Mouse (Mus musculus) bone marrow macrophage, adult 2 months (primary cell): Measurements from ENCODE around the gene Sulf2. TPM values are rescaled to one million over a fixed set of nuclear protein-coding genes. Genes with fewer than 3 reads are reported as not detected.

Experiments used
- H3K27ac ChIP-seq: 2 replicates; pipeline ENCODE4 v1.5.1; 2012; ENCODE audit warnings: low read depth, low read length; ENCODE audit not compliant: insufficient read depth
- H3K4me1 ChIP-seq: 2 replicates; pipeline ENCODE4 v1.6.1; 2012; ENCODE audit warnings: low read length; ENCODE audit not compliant: control insufficient read depth, insufficient read depth
- H3K4me3 ChIP-seq: 2 replicates; pipeline ENCODE4 v1.5.1; 2012; ENCODE audit warnings: mild to moderate bottlenecking, low read length, moderate library complexity; ENCODE audit not compliant: insufficient read depth
- CTCF ChIP-seq: IDR thresholded peaks from 2 replicates; pipeline ENCODE4 v1.5.1; 2012; ENCODE audit warnings: low read depth, mild to moderate bottlenecking, low read length, moderate library complexity
- POLR2A ChIP-seq: IDR thresholded peaks from 2 replicates; pipeline ENCODE4 v1.6.1; 2012; ENCODE audit warnings: mild to moderate bottlenecking, low read depth, low read length, borderline replicate concordance
- polyA plus RNA-seq: library from polyadenylated mRNA; stranded (reverse); fragments of >200 nt; gene quantifications from 2 replicates; pipeline ENCODE4 v1.2.4, GENCODE M21; 2012; ENCODE audit not compliant: missing spikeins, insufficient read depth, insufficient read length

Gene Sulf2
- polyA plus RNA-seq, 1 experiment: 77.0 TPM

- Histone ChIP-seq H3K27ac (no peak overlapping the region), H3K4me1 (peaks cover 28% of the 10 kb centered on the region)
- no peak for TF ChIP-seq CTCF
- no peak for TF ChIP-seq POLR2A
These were observed 30.4 kb downstream of the Sulf2 start for GRCm38 (mm10) chr2:166125033-166125432.

GRCm38 (mm10) chr2:166122781-166123180, 32.7 kb downstream of the Sulf2 start:
- H3K27ac ChIP-seq: no peak overlapping the region
- H3K4me1 ChIP-seq: peaks cover 24% of the 10 kb centered on the region
- no peak overlapping the region for H3K4me3 ChIP-seq
- TF ChIP-seq POLR2A: no peak
- TF ChIP-seq CTCF: no peak

More at GRCm38 (mm10) chr2:166125033-166125432, 30.4 kb downstream of the Sulf2 start:
- no peak overlapping the region for H3K4me3 ChIP-seq

- TF ChIP-seq POLR2A: no peak
- no peak for TF ChIP-seq CTCF
- Histone ChIP-seq H3K4me1 (peaks cover 16% of the 10 kb centered on the region), H3K27ac (no peak overlapping the region), H3K4me3 (no peak overlapping the region)
These were observed 33.6 kb downstream of the Sulf2 start for GRCm38 (mm10) chr2:166121681-166122355.

- TF ChIP-seq POLR2A (no peak), CTCF (no peak)
- Histone ChIP-seq H3K27ac (no peak overlapping the region), H3K4me3 (no peak overlapping the region), H3K4me1 (peaks cover 12% of the 10 kb centered on the region)
These were observed 35.5 kb downstream of the Sulf2 start for GRCm38 (mm10) chr2:166119992-166120391.

GRCm38 (mm10) chr2:166116704-166117103, 38.8 kb downstream of the Sulf2 start:
- Histone ChIP-seq H3K4me1 (peaks cover 12% of the 10 kb centered on the region), H3K4me3 (no peak overlapping the region), H3K27ac (no peak overlapping the region)
- TF ChIP-seq CTCF: no peak
- TF ChIP-seq POLR2A: no peak

GRCm38 (mm10) chr2:166116278-166116608, 39.2 kb downstream of the Sulf2 start:
- Histone ChIP-seq H3K4me3 (no peak overlapping the region), H3K4me1 (peaks cover 12% of the 10 kb centered on the region), H3K27ac (no peak overlapping the region)
- TF ChIP-seq POLR2A: no peak
- no peak for TF ChIP-seq CTCF

GRCm38 (mm10) chr2:166115571-166116277, 39.7 kb downstream of the Sulf2 start:
- no peak for TF ChIP-seq POLR2A
- no peak for TF ChIP-seq CTCF
- Histone ChIP-seq H3K4me1 (peaks cover 12% of the 10 kb centered on the region), H3K27ac (no peak overlapping the region), H3K4me3 (no peak overlapping the region)

GRCm38 (mm10) chr2:166112986-166113385, 42.5 kb downstream of the Sulf2 start:
- no peak for TF ChIP-seq CTCF
- no peak for TF ChIP-seq POLR2A
- H3K27ac ChIP-seq: no peak overlapping the region

GRCm38 (mm10) chr2:166111831-166112250, 43.6 kb downstream of the Sulf2 start:
- Histone ChIP-seq H3K4me1 (peaks cover 12% of the 10 kb centered on the region), H3K27ac (no peak overlapping the region), H3K4me3 (no peak overlapping the region)
- TF ChIP-seq CTCF (no peak), POLR2A (no peak)

More at GRCm38 (mm10) chr2:166112986-166113385, 42.5 kb downstream of the Sulf2 start:
- no peak overlapping the region for H3K4me3 ChIP-seq
- H3K4me1 ChIP-seq: peaks cover 12% of the 10 kb centered on the region

GRCm38 (mm10) chr2:166111238-166111637, 44.2 kb downstream of the Sulf2 start:
- TF ChIP-seq POLR2A (no peak), CTCF (no peak)
- Histone ChIP-seq H3K27ac (no peak overlapping the region), H3K4me3 (no peak overlapping the region), H3K4me1 (peaks cover 5% of the 10 kb centered on the region)

- Histone ChIP-seq H3K4me1 (peaks cover 2% of the 10 kb centered on the region; the same call in 1 of the 2 replicates), H3K27ac (no peak overlapping the region), H3K4me3 (no peak overlapping the region)
- no peak for TF ChIP-seq POLR2A
- TF ChIP-seq CTCF: no peak
These were observed 44.7 kb downstream of the Sulf2 start for GRCm38 (mm10) chr2:166110764-166111163.
